Mouse (Mus musculus): Measurements from ENCODE around the gene Sall1. TPM values are rescaled to one million over a fixed set of nuclear protein-coding genes. Genes with fewer than 3 reads are reported as not detected.

The Sall1 gene
- 10 to 100 TPM; 11.5 to 11.6 TPM for total RNA-seq (2021)
- long read RNA-seq, experiment 1, full-length matches to known transcripts: 3 of 25 reads
- long read RNA-seq, experiment 1, partial matches to known transcripts: 18 of 25 reads
- long read RNA-seq, experiment 1, other reads (novel, unspliced or antisense): 4 of 25 reads
- long read RNA-seq, experiment 2, full-length matches to known transcripts: 2 of 19 reads
- long read RNA-seq, experiment 2, partial matches to known transcripts: 17 of 19 reads
- long read RNA-seq, experiment 2, other reads (novel, unspliced or antisense): 0 of 19 reads

DNA sequence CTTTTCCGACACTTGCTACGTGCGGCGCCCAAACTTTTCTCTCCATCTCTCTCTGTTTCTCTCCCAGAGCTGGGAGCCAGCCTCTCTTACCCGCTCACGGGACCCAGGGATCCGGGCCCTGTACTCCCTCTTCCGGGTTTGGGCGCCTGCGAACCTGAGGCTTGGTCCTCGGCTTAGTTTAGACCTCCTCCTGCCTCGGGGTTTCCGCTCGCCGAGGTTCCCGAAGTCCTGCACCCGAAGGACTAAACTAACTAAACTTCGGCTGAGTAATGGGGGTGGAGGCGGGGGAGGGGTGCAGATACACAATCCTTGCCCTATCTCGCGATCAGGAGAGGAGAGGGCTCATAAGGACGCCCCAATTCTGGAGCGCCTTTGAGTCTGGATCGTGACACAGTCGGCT is at the start of gene Sall1:
TSS of gene Sall1 (minus strand) at position 223 of the 400 bp plus-strand sequence.
- DNase-seq (ENCODE audit: extremely low spot score in 1 of 2, low spot score in 2 of 2): no peak
- intact Hi-C loops (cut with DNase I): loop anchor here (2.0 to 5.0 kb wide), 5 partner anchors 37 to 743 kb away; no protein-coding TSS in a partner anchor
- Histone ChIP-seq H3K27ac (peak within 1 kb of the TSS; percentile 87), H3K4me3 (peak within 1 kb of the TSS; percentile 52)
- no peak for TF ChIP-seq CTCF (IDR thresholded peaks at IDR 0.05)

DNA sequence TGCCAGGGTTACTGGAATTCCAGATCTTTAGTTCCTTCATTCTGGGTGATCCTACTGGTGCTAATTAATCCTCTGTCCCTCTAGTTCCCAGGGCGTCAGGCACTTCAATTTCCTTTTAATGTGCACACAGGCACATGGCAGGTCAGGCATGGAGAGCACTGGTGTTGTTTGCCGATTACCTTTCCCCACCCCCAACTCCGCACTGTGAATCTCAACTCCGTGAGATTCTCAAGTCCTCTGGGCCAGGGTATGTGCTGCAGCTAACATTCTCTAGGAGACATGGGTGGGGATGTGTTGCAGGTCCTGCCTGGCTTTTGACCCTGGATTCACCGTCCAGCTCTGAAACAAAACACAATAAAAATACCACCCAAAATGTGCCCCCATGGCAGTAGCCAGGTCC is 46.0 kb upstream of the Sall1 start:
- Histone ChIP-seq H3K27ac (no peak overlapping the region), H3K4me3 (no peak overlapping the region)
- DNase-seq (ENCODE audit: extremely low spot score in 1 of 2, low spot score in 2 of 2): no peak
- intact Hi-C loops (cut with DNase I): no loop called here
- no peak for TF ChIP-seq CTCF (IDR thresholded peaks at IDR 0.05)

DNA sequence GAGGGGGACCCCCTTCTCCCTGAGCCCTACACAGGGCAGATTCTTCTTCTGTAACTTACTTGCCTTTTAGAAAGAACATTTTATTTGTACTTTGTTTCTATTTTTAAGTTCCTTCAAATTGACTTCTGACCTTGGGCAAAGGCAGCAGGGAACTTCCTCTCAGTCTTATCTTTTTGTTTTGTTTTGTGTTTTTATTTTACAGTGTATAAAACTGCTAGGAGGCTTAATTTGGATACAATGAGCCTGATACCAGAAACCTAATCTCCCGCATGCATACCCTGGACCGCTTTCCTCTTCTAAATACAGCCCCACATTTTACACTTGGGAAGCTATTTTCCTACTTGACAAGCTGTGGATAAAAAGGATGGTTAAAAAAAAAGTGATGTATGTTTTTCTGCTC is 35.2 kb upstream of the Sall1 start:
- intact Hi-C loops (cut with DNase I): no loop called here
- no peak overlapping the region for H3K27ac ChIP-seq
- no peak overlapping the region for H3K4me3 ChIP-seq
- no peak for TF ChIP-seq CTCF (IDR thresholded peaks at IDR 0.05)
- DNase-seq (ENCODE audit: extremely low spot score in 1 of 2, low spot score in 2 of 2): no peak

DNA sequence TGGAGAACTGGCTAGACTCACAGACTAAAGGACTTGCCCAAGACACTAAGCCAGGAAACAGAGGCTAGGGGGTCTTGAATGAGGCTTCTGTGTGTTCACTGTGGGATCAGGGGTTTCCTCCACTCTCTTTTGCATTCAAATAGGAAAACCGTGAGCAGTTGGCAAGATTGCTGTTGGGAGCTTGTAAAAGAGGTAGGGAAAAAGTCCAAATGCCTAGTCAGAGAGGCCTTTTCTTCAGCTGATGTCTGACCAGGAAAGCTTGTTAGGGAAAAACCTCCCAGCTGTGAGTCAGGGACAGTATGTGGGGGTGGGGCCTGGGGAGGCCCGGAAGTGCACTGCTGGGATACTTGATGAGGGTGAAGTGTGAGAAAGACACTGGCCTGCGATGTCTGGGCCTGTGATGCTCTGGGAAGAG is 29.0 kb upstream of the Sall1 start:
- no peak for TF ChIP-seq CTCF (IDR thresholded peaks at IDR 0.05)
- intact Hi-C loops (cut with DNase I): no loop called here
- DNase-seq (ENCODE audit: extremely low spot score in 1 of 2, low spot score in 2 of 2): no peak
- Histone ChIP-seq H3K4me3 (no peak overlapping the region), H3K27ac (no peak overlapping the region)

GRCm38 (mm10) chr8:89067499-89067898 is 23.5 kb upstream of the Sall1 start:
- intact Hi-C loops (cut with DNase I): no loop called here
- TF ChIP-seq CTCF (IDR thresholded peaks at IDR 0.05): no peak
- DNase-seq (ENCODE audit: extremely low spot score in 1 of 2, low spot score in 2 of 2): no peak
- H3K27ac ChIP-seq: no peak overlapping the region
- H3K4me3 ChIP-seq: no peak overlapping the region

DNA sequence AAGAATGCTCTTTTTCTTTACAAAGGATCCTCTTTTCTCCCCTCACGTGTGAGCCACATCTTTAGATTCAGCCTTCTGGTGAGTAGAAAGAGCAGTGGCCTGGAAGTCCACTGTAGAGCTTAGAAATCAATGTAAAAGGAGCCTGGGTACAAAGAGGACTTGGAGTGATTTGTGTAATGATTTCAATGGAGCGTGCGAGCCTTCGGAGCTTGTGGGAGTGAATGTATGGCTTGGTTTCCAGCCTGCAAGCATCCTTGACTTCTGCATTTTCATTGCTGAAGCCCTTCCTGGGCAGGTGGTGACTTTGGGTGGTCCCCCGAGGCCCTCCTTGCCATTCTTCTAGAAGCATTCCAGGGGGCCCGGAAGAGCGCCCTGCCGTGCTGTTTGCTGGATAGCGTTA is 20.1 kb upstream of the Sall1 start:
- Histone ChIP-seq H3K4me3 (no peak overlapping the region), H3K27ac (no peak overlapping the region)
- TF ChIP-seq CTCF (IDR thresholded peaks at IDR 0.05): no peak
- intact Hi-C loops (cut with DNase I): no loop called here
- DNase-seq (ENCODE audit: extremely low spot score in 1 of 2, low spot score in 2 of 2): no peak

DNA sequence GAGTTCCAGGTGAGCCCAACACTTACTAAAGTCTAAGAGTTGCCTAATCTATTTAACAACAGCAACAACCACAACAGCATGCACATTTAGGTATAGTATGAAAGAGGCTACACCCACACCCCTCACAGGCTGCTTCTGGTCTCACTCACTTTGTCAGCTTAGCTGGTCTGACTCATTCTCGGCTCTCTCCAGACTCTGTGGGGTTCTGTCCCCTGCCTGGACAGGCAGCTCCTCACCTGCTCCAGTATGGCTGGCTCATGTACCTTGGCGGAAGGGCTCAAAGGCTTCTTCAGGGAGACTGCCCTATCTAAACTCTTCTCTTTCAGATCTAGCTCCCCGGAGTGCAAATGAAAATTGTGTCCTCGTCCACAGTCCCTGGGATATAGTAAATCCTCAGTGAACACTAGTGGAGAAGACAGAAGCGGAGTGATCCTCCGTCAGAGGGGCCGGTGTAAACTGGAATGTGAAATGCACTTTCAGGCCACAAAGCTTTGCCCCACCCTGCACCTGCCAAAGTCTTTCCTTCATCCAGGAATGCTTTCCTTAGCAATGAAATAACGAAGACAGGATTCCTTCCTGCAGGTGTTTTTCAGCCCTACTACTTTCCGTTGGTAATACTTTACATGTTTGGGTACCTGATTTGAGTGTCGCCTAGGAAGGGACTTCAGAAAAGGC is 19.5 kb upstream of the Sall1 start:
- TF ChIP-seq CTCF (IDR thresholded peaks at IDR 0.05): no peak
- H3K4me3 ChIP-seq: no peak overlapping the region
- no peak overlapping the region for H3K27ac ChIP-seq
- intact Hi-C loops (cut with DNase I): no loop called here
- DNase-seq (ENCODE audit: extremely low spot score in 1 of 2, low spot score in 2 of 2): no peak

DNA sequence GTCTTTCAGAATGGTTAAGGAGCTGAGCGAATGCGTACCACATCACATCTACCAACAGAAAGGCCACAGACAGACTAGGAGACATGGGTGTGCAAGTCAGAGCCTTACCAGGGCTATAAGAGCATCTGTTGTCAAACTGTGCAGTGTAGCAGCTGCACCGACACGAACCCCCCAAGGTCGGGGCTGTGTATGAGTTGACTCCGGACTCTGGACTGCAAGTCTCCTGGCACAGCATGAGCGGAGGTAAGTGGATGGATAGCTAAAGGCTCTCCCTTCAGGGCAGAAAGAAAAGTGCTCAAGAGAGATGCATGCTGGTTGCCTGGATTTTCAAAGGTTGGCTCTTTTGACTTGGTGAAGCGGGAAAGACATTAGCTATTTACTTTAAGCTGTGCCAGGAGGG is 16.8 kb upstream of the Sall1 start:
- DNase-seq (ENCODE audit: extremely low spot score in 1 of 2, low spot score in 2 of 2): no peak
- no peak overlapping the region for H3K27ac ChIP-seq
- intact Hi-C loops (cut with DNase I): no loop called here
- H3K4me3 ChIP-seq: no peak overlapping the region
- TF ChIP-seq CTCF (IDR thresholded peaks at IDR 0.05): no peak

DNA sequence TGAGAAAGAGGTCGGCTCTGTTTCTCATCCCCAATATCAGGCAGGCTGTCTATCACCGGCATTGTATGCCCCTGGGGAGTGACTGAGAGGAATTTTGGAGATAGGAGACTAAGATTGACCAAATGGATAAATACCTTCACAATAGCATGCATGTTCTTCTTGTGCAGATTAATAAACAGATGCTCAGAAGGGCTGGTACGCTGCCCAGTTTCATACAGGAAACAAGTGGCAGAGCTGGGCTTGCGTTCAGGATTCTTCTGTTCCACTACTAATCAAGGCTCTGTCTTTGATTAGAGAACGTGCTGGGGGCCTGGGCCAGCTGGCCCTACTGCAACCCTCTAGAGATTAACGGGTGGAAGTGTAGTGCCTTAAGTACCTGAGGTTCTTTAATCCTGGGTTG is 15.5 kb upstream of the Sall1 start:
- intact Hi-C loops (cut with DNase I): no loop called here
- H3K27ac ChIP-seq: no peak overlapping the region
- DNase-seq (ENCODE audit: extremely low spot score in 1 of 2, low spot score in 2 of 2): no peak
- H3K4me3 ChIP-seq: no peak overlapping the region
- TF ChIP-seq CTCF (IDR thresholded peaks at IDR 0.05): no peak

DNA sequence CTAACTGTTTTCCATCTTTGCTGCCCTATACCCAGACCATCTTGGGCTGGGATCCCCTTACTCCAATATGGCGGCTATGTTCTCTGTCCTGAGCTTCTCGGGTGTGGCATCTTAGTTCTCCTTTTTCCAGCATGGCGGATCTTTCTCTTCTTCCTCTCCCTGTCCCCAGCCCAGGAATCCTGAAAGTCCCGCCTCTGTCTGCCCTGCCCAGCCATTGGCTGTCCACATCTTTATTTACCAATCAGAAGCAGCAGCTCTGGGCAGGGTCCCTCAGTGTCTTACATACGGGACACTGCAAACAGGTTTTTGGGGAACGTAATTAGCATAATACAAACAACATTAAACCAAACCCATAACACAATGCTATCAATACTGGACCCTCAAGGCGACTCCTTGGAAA is 8.9 kb upstream of the Sall1 start:
- intact Hi-C loops (cut with DNase I): no loop called here

DNA sequence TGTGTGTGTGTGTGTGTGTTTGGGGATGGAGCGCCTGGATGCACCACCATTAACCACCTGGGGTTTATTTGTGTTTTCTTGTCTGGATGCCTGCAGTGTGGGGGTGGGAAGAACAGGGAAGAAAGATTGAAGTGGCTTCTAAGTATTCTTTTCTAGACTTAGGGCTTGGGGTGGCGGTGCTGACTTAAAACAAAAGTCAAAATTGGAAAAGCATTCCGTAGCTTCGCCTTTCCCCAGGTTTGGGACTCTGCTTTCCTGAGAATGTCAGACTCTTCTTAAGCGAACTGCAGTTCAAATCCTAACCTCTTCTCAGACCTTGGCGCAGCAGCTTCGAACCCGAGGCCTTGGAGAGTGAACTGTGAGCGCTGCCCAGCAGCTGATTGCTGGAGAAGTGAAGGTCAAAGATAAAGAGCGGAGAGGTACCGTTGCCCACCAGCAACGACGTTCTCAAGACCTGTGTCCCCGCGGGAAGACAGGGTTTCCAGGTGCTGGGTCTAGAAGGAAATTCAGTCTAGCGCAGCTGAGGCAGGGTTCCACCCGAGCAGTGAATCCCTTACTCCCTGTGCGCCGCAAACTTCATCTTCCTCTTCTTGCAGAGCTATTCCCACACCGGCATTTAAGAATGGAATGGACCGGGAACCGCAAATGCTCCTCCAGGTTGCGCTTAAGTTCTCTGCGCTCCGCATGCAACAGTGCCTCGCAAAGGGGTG is 2.8 kb upstream of the Sall1 start:
- no peak for DNase-seq (ENCODE audit: extremely low spot score in 1 of 2, low spot score in 2 of 2)
- H3K4me3 ChIP-seq: no peak overlapping the region
- intact Hi-C loops (cut with DNase I): no loop called here
- no peak for TF ChIP-seq CTCF (IDR thresholded peaks at IDR 0.05)
- H3K27ac ChIP-seq: no peak overlapping the region

More for the DNA sequence above, 8.9 kb upstream of the Sall1 start:
- H3K4me3 ChIP-seq: no peak overlapping the region
- DNase-seq (ENCODE audit: extremely low spot score in 1 of 2, low spot score in 2 of 2): no peak
- no peak for TF ChIP-seq CTCF (IDR thresholded peaks at IDR 0.05)
- H3K27ac ChIP-seq: no peak overlapping the region

GRCm38 (mm10) chr8:89046226-89046625 is 2.3 kb upstream of the Sall1 start:
- intact Hi-C loops (cut with DNase I): no loop called here
- no peak for TF ChIP-seq CTCF (IDR thresholded peaks at IDR 0.05)
- Histone ChIP-seq H3K27ac (0 out of 2 replicates have a peak overlapping the region, but pooled peaks have one; percentile 55), H3K4me3 (no peak overlapping the region)
- no peak for DNase-seq (ENCODE audit: extremely low spot score in 1 of 2, low spot score in 2 of 2)

Data from left cerebral cortex, adult 2 months (tissue).